Mouse (Mus musculus): ENCODE data around the gene Ttc32. TPM values are rescaled to one million over a fixed set of nuclear protein-coding genes. Genes with fewer than 3 reads are reported as not detected.

The Ttc32 gene
- polyA plus RNA-seq, 1 experiment = 7.5 TPM

DNA sequence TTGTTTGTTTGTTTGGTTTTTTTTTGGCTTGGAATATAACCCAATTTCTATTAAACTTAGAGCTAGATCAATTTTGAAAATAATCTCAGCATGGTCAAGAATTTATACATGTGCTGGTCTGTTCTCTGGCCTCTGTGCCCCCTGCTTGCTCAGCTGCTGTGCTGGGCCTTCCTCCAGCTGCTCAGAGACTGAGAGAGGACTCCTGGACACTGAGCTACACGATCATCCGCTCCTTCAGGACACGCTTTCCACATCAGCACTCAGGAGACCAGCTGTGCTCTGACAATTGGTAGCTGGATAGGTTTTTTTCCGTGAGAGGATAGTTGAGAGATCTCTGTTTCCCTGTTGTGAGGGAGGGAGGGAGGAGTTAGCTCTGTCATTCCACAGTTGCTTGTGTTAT lies 19.5 kb upstream of the Ttc32 start:
- Histone ChIP-seq H3K27ac (ENCODE audit: insufficient read depth, low read length) (no peak overlapping the region), H3K4me3 (ENCODE audit: low read depth, low read length) (no peak overlapping the region), H3K9me3 (replicated peaks; ENCODE audit: control insufficient read depth, insufficient read depth, low read length, poor library complexity, severe bottlenecking) (no peaks in the 10 kb centered on the region), H3K27me3 (ENCODE audit: control insufficient read depth, insufficient read depth, low read length, poor library complexity, severe bottlenecking) (no peaks in the 10 kb centered on the region), H3K36me3 (ENCODE audit: control insufficient read depth, insufficient read depth, low read length, poor library complexity, severe bottlenecking) (peaks cover 16% of the 10 kb centered on the region), H3K4me1 (ENCODE audit: control insufficient read depth, insufficient read depth, low read length) (no peaks in the 10 kb centered on the region), H3K9ac (ENCODE audit: low read depth, poor library complexity, severe bottlenecking) (no peak overlapping the region)
- TF ChIP-seq EP300 (IDR thresholded peaks at IDR 0.05; ENCODE audit: insufficient read depth, low read depth, low read length) (no peak), CTCF (IDR thresholded peaks at IDR 0.05; ENCODE audit: low read depth, low read length) (no peak), POLR2A (IDR thresholded peaks at IDR 0.05; ENCODE audit: insufficient read depth, low read length) (no peak)

- Histone ChIP-seq H3K36me3 (ENCODE audit: control insufficient read depth, insufficient read depth, low read length, poor library complexity, severe bottlenecking) (peaks cover 21% of the 10 kb centered on the region), H3K9ac (ENCODE audit: low read depth, poor library complexity, severe bottlenecking) (no peak overlapping the region), H3K27me3 (ENCODE audit: control insufficient read depth, insufficient read depth, low read length, poor library complexity, severe bottlenecking) (no peaks in the 10 kb centered on the region), H3K4me3 (ENCODE audit: low read depth, low read length) (no peak overlapping the region), H3K9me3 (replicated peaks; ENCODE audit: control insufficient read depth, insufficient read depth, low read length, poor library complexity, severe bottlenecking) (no peaks in the 10 kb centered on the region), H3K27ac (ENCODE audit: insufficient read depth, low read length) (no peak overlapping the region), H3K4me1 (ENCODE audit: control insufficient read depth, insufficient read depth, low read length) (no peaks in the 10 kb centered on the region)
- TF ChIP-seq CTCF (IDR thresholded peaks at IDR 0.05; ENCODE audit: low read depth, low read length) = no peak
- TF ChIP-seq POLR2A (IDR thresholded peaks at IDR 0.05; ENCODE audit: insufficient read depth, low read length) = no peak
- TF ChIP-seq EP300 (IDR thresholded peaks at IDR 0.05; ENCODE audit: insufficient read depth, low read depth, low read length) = no peak
Measured at GRCm38 (mm10) chr12:9016376-9016775, 13.4 kb upstream of the Ttc32 start.

- H3K4me3 ChIP-seq (ENCODE audit: low read depth, low read length) = no peak overlapping the region
- peaks cover 15% of the 10 kb centered on the region for H3K36me3 ChIP-seq (ENCODE audit: control insufficient read depth, insufficient read depth, low read length, poor library complexity, severe bottlenecking)
- H3K4me1 ChIP-seq (ENCODE audit: control insufficient read depth, insufficient read depth, low read length) = no peaks in the 10 kb centered on the region
- no peaks in the 10 kb centered on the region for H3K9me3 ChIP-seq (replicated peaks; ENCODE audit: control insufficient read depth, insufficient read depth, low read length, poor library complexity, severe bottlenecking)
- no peak overlapping the region for H3K27ac ChIP-seq (ENCODE audit: insufficient read depth, low read length)
- H3K9ac ChIP-seq (ENCODE audit: low read depth, poor library complexity, severe bottlenecking) = no peak overlapping the region
- H3K27me3 ChIP-seq (ENCODE audit: control insufficient read depth, insufficient read depth, low read length, poor library complexity, severe bottlenecking) = no peaks in the 10 kb centered on the region
- TF ChIP-seq POLR2A (IDR thresholded peaks at IDR 0.05; ENCODE audit: insufficient read depth, low read length) (no peak), EP300 (IDR thresholded peaks at IDR 0.05; ENCODE audit: insufficient read depth, low read depth, low read length) (no peak), CTCF (IDR thresholded peaks at IDR 0.05; ENCODE audit: low read depth, low read length) (no peak)
Measured at GRCm38 (mm10) chr12:9020431-9020830, 9.4 kb upstream of the Ttc32 start.

- H3K27me3 ChIP-seq (ENCODE audit: control insufficient read depth, insufficient read depth, low read length, poor library complexity, severe bottlenecking) = no peaks in the 10 kb centered on the region
- H3K9me3 ChIP-seq (replicated peaks; ENCODE audit: control insufficient read depth, insufficient read depth, low read length, poor library complexity, severe bottlenecking) = no peaks in the 10 kb centered on the region
- no peak overlapping the region for H3K4me3 ChIP-seq (ENCODE audit: low read depth, low read length)
- H3K4me1 ChIP-seq (ENCODE audit: control insufficient read depth, insufficient read depth, low read length) = no peaks in the 10 kb centered on the region
- TF ChIP-seq EP300 (IDR thresholded peaks at IDR 0.05; ENCODE audit: insufficient read depth, low read depth, low read length) (no peak), CTCF (IDR thresholded peaks at IDR 0.05; ENCODE audit: low read depth, low read length) (no peak), POLR2A (IDR thresholded peaks at IDR 0.05; ENCODE audit: insufficient read depth, low read length) (no peak)
- no peak overlapping the region for H3K27ac ChIP-seq (ENCODE audit: insufficient read depth, low read length)
- peaks cover 15% of the 10 kb centered on the region for H3K36me3 ChIP-seq (ENCODE audit: control insufficient read depth, insufficient read depth, low read length, poor library complexity, severe bottlenecking)
- H3K9ac ChIP-seq (ENCODE audit: low read depth, poor library complexity, severe bottlenecking) = no peak overlapping the region
Measured at GRCm38 (mm10) chr12:9020986-9021385, 8.8 kb upstream of the Ttc32 start.

DNA sequence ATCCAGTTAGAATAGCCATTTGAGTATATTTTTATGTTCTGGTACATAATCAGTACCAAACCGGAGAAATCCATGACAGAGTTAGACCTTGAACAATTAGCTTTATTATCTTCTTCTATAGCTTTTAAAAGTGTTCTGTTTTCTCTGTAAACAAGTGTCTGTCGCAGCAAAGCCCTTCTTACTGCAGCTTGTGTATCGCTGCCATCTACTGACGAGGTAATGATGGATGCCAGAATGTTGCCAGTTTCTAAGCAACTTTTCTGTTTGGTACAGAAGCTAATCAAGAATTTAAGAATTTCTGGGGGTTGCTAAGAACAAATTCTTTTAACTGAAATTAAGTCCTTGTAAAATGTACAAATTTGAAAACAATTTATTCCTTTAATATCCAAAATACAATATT lies 6.8 kb upstream of the Ttc32 start:
- Histone ChIP-seq H3K27ac (ENCODE audit: insufficient read depth, low read length) (no peak overlapping the region), H3K4me3 (ENCODE audit: low read depth, low read length) (no peak overlapping the region)
- no peak for TF ChIP-seq EP300 (IDR thresholded peaks at IDR 0.05; ENCODE audit: insufficient read depth, low read depth, low read length)
- TF ChIP-seq CTCF (IDR thresholded peaks at IDR 0.05; ENCODE audit: low read depth, low read length) = no peak
- no peak for TF ChIP-seq POLR2A (IDR thresholded peaks at IDR 0.05; ENCODE audit: insufficient read depth, low read length)

GRCm38 (mm10) chr12:9024071-9024470 lies 5.7 kb upstream of the Ttc32 start:
- no peaks in the 10 kb centered on the region for H3K4me1 ChIP-seq (ENCODE audit: control insufficient read depth, insufficient read depth, low read length)
- peaks cover 13% of the 10 kb centered on the region for H3K36me3 ChIP-seq (ENCODE audit: control insufficient read depth, insufficient read depth, low read length, poor library complexity, severe bottlenecking)
- TF ChIP-seq EP300 (IDR thresholded peaks at IDR 0.05; ENCODE audit: insufficient read depth, low read depth, low read length) = no peak
- TF ChIP-seq CTCF (IDR thresholded peaks at IDR 0.05; ENCODE audit: low read depth, low read length) = no peak
- no peak for TF ChIP-seq POLR2A (IDR thresholded peaks at IDR 0.05; ENCODE audit: insufficient read depth, low read length)
- H3K9me3 ChIP-seq (replicated peaks; ENCODE audit: control insufficient read depth, insufficient read depth, low read length, poor library complexity, severe bottlenecking) = no peaks in the 10 kb centered on the region
- H3K27ac ChIP-seq (ENCODE audit: insufficient read depth, low read length) = no peak overlapping the region
- no peak overlapping the region for H3K9ac ChIP-seq (ENCODE audit: low read depth, poor library complexity, severe bottlenecking)
- no peaks in the 10 kb centered on the region for H3K27me3 ChIP-seq (ENCODE audit: control insufficient read depth, insufficient read depth, low read length, poor library complexity, severe bottlenecking)
- H3K4me3 ChIP-seq (ENCODE audit: low read depth, low read length) = no peak overlapping the region

More for the DNA sequence above, 6.8 kb upstream of the Ttc32 start:
- Histone ChIP-seq H3K9me3 (replicated peaks; ENCODE audit: control insufficient read depth, insufficient read depth, low read length, poor library complexity, severe bottlenecking) (no peaks in the 10 kb centered on the region), H3K36me3 (ENCODE audit: control insufficient read depth, insufficient read depth, low read length, poor library complexity, severe bottlenecking) (peaks cover 15% of the 10 kb centered on the region), H3K9ac (ENCODE audit: low read depth, poor library complexity, severe bottlenecking) (no peak overlapping the region), H3K27me3 (ENCODE audit: control insufficient read depth, insufficient read depth, low read length, poor library complexity, severe bottlenecking) (no peaks in the 10 kb centered on the region), H3K4me1 (ENCODE audit: control insufficient read depth, insufficient read depth, low read length) (no peaks in the 10 kb centered on the region)

All from ES-Bruce4 (cell line).